Mouse (Mus musculus): ENCODE measurements around the gene Ccdc85c. TPM values are rescaled to one million over a fixed set of nuclear protein-coding genes. Genes with fewer than 3 reads are reported as not detected.

Ccdc85c gene
- total and polyA plus RNA-seq, 3 experiments: 14.0 to 32.4 (median 15.2) TPM

GRCm38 (mm10) chr12:108251034-108251792 lies 24.0 kb downstream of the Ccdc85c start:
- Histone ChIP-seq H3K27ac (ENCODE audit: insufficient read depth, low read depth) (no peak overlapping the region), H3K27me3 (replicated peaks) (no peaks in the 10 kb centered on the region), H3K4me1 (ENCODE audit: control insufficient read depth in 1 of 2, insufficient read depth in 2 of 2) (peaks cover 0 to 65% of the 10 kb centered on the region in 2 experiments; a peak in 2 of 4 replicates), H3K79me2 (replicated peaks; ENCODE audit: control insufficient read depth, extremely low read depth, insufficient read depth, poor library complexity, severe bottlenecking) (no peaks in the 10 kb centered on the region), H3K4me2 (ENCODE audit: insufficient read depth, low read depth, poor library complexity, severe bottlenecking) (no peak overlapping the region), H3K36me3 (replicated peaks in 1 of 2; ENCODE audit: control insufficient read depth in 1 of 2, insufficient read depth in 1 of 2, low read length in 1 of 2) (peaks cover 0 to 68% of the 10 kb centered on the region in 2 experiments), H3K9ac (ENCODE audit: insufficient read depth, low read depth) (no peak overlapping the region), H3K4me3 (replicated peaks in 1 of 3; ENCODE audit: low read depth in 2 of 3, low read length in 2 of 3, poor library complexity in 1 of 3) (no peak overlapping the region), H3K9me3 (replicated peaks; ENCODE audit: low read length) (no peaks in the 10 kb centered on the region)
- TF ChIP-seq ELF1 (IDR thresholded peaks at IDR 0.05; ENCODE audit: low read depth, low read length): no peak
- TF ChIP-seq HCFC1 (IDR thresholded peaks at IDR 0.05; ENCODE audit: low read depth, low read length): no peak
- TF ChIP-seq GABPA (IDR thresholded peaks at IDR 0.05; ENCODE audit: insufficient replicate concordance, low read depth, low read length): no peak
- no peak for TF ChIP-seq SIN3A (IDR thresholded peaks at IDR 0.05; ENCODE audit: low read length)
- TF ChIP-seq ZNF384 (IDR thresholded peaks at IDR 0.05; ENCODE audit: low read depth, low read length): no peak
- TF ChIP-seq JUN (IDR thresholded peaks at IDR 0.05; ENCODE audit: insufficient read depth, low read depth, low read length): no peak
- no peak for TF ChIP-seq ZMIZ1 (IDR thresholded peaks at IDR 0.05; ENCODE audit: low read depth, low read length)
- TF ChIP-seq E2F4 (IDR thresholded peaks at IDR 0.05; ENCODE audit: insufficient replicate concordance, low read depth, low read length): no peak
- no peak for TF ChIP-seq MXI1 (IDR thresholded peaks at IDR 0.05; ENCODE audit: low read depth, low read length)
- no peak for TF ChIP-seq MAX (IDR thresholded peaks at IDR 0.05; ENCODE audit: low read length)
- no peak for TF ChIP-seq UBTF (IDR thresholded peaks at IDR 0.05; ENCODE audit: low read depth, low read length)
- in situ Hi-C loops (cut with MboI; ENCODE audit: low pct_ligation_motif_present, low pct_unique_long_range_greater_than_20kb, low sequenced_read_pairs) (no loop called here), dilution Hi-C loops (cut with MboI; ENCODE audit: extremely low pct_ligation_motif_present, extremely low pct_unique_long_range_greater_than_20kb, low sequenced_read_pairs) (no loop called here)
- DNase-seq (ENCODE audit: extremely low read depth): no peak

DNA sequence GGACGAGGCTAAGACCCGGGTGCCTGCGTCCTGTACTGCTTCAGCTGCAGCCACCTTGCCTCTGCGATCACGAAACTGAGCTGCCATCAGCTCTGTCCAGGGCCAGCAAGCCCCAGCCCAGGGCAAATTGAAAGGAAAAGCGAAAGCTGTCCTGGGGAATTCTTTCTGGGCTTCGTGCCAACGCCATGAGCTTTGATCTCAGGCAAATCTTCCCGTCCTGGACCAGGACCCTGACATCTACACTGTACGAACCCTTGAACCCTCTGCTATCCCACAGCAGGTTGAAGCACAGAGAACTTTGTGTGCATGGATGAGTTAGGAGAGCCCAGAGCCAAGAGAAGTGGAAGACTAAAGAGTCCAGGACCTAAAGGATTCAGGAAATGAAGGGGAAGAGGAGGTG lies 25.7 kb downstream of the Ccdc85c start:
- peaks cover 0 to 71% of the 10 kb centered on the region in 2 experiments; a peak in 2 of 4 replicates for H3K4me1 ChIP-seq (ENCODE audit: control insufficient read depth in 1 of 2, insufficient read depth in 2 of 2)
- no peak overlapping the region for H3K9ac ChIP-seq (ENCODE audit: insufficient read depth, low read depth)
- no peaks in the 10 kb centered on the region for H3K9me3 ChIP-seq (replicated peaks; ENCODE audit: low read length)
- no peak overlapping the region for H3K4me3 ChIP-seq (replicated peaks in 1 of 3; ENCODE audit: low read depth in 2 of 3, low read length in 2 of 3, poor library complexity in 1 of 3)
- in situ Hi-C loops (cut with MboI; ENCODE audit: low pct_ligation_motif_present, low pct_unique_long_range_greater_than_20kb, low sequenced_read_pairs) (no loop called here), dilution Hi-C loops (cut with MboI; ENCODE audit: extremely low pct_ligation_motif_present, extremely low pct_unique_long_range_greater_than_20kb, low sequenced_read_pairs) (no loop called here)
- H3K27me3 ChIP-seq (replicated peaks): no peaks in the 10 kb centered on the region
- H3K27ac ChIP-seq (ENCODE audit: insufficient read depth, low read depth): no peak overlapping the region
- peaks cover 0 to 67% of the 10 kb centered on the region in 2 experiments for H3K36me3 ChIP-seq (replicated peaks in 1 of 2; ENCODE audit: control insufficient read depth in 1 of 2, insufficient read depth in 1 of 2, low read length in 1 of 2)
- no peak overlapping the region for H3K4me2 ChIP-seq (ENCODE audit: insufficient read depth, low read depth, poor library complexity, severe bottlenecking)
- H3K79me2 ChIP-seq (replicated peaks; ENCODE audit: control insufficient read depth, extremely low read depth, insufficient read depth, poor library complexity, severe bottlenecking): no peaks in the 10 kb centered on the region
- no peak for TF ChIP-seq ZNF384 (IDR thresholded peaks at IDR 0.05; ENCODE audit: low read depth, low read length)
- TF ChIP-seq SIN3A (IDR thresholded peaks at IDR 0.05; ENCODE audit: low read length): no peak
- TF ChIP-seq NRF1 (IDR thresholded peaks at IDR 0.05; ENCODE audit: low read depth, low read length): no peak
- no peak for TF ChIP-seq PAX5 (IDR thresholded peaks at IDR 0.05; ENCODE audit: low read length)
- no peak for TF ChIP-seq IRF4 (IDR thresholded peaks at IDR 0.05; ENCODE audit: low read depth, low read length)
- TF ChIP-seq USF2 (conservative IDR thresholded peaks at IDR 0.05; ENCODE audit: low read depth, low read length): no peak
- no peak for DNase-seq (ENCODE audit: extremely low read depth)

All from CH12.LX (cell line).